Comparison of ENCODE assay signal across 8 mouse cellular contexts in the genomic region with DNA sequence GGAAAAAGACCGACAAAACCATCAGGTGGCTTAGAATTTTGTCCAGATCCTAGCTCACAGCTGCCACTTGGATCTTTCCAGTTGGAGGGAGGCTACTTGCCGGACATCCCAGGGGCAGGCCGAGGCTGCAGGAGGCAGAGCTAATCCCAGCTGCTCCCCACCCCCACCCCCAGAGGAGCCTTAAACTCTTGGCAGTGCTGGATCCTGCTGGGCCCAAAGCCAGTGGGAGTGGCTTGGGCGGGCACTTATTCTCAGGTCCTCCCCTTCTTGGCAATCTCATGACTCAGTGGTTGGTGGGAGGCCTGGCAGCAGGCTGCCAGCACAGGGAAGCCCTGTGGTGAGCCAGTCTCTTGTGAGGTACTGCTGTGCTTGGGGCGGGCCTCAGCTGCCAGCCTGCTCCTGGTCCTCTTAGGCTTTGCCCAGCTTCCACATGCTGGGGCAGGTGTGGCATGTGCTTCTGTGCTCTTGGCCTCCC. TPM values are rescaled to one million over a fixed set of nuclear protein-coding genes. Genes with fewer than 3 reads are reported as not detected.
DNase-seq lines count a peak whose midpoint lies in the region; ATAC-seq and TF ChIP-seq lines count a peak whose summit lies in the region.

No protein-coding gene starts in this region.

- no peaks in the 10 kb centered on the region for H3K9me3 ChIP-seq in forebrain, embryonic 13.5 days (replicated peaks)
- no peaks in the 10 kb centered on the region for H3K9me3 ChIP-seq in heart, postnatal 0 days (replicated peaks; ENCODE audit: control insufficient read depth, low read length)
- no peaks in the 10 kb centered on the region for H3K9me3 ChIP-seq in liver, embryonic 15.5 days (replicated peaks)
- H3K9me3 ChIP-seq in neural tube, embryonic 14.5 days (ENCODE audit: control insufficient read depth, low read length), result no peaks in the 10 kb centered on the region

- no peak; the same call in 1 of the 2 replicates for TF ChIP-seq EP300 in heart, postnatal 0 days (IDR thresholded peaks at IDR 0.05; ENCODE audit: low read depth)

- no peaks in the 10 kb centered on the region for H3K36me3 ChIP-seq in forebrain, embryonic 13.5 days (ENCODE audit: poor library complexity, severe bottlenecking)
- H3K36me3 ChIP-seq in heart, postnatal 0 days (replicated peaks; ENCODE audit: control insufficient read depth, insufficient read depth, low read length), result no peaks in the 10 kb centered on the region
- H3K36me3 ChIP-seq in liver, embryonic 15.5 days (replicated peaks), result no peaks in the 10 kb centered on the region
- no peaks in the 10 kb centered on the region for H3K36me3 ChIP-seq in neural tube, embryonic 14.5 days (ENCODE audit: control insufficient read depth, insufficient read depth, low read length)

- peaks cover 82% of the 10 kb centered on the region for H3K4me1 ChIP-seq in forebrain, embryonic 13.5 days
- H3K4me1 ChIP-seq in heart, postnatal 0 days (ENCODE audit: control insufficient read depth, insufficient read depth), result peaks cover 13% of the 10 kb centered on the region
- H3K4me1 ChIP-seq in liver, embryonic 15.5 days (replicated peaks), result peaks cover 22% of the 10 kb centered on the region
- peaks cover 36% of the 10 kb centered on the region for H3K4me1 ChIP-seq in neural tube, embryonic 14.5 days (ENCODE audit: control insufficient read depth, insufficient read depth, low read length)

- H3K9ac ChIP-seq in forebrain, embryonic 13.5 days, result no peak overlapping the region
- no peak overlapping the region for H3K9ac ChIP-seq in heart, postnatal 0 days (replicated peaks; ENCODE audit: low read depth, low read length)
- H3K9ac ChIP-seq in liver, embryonic 15.5 days, result no peak overlapping the region
- no peak overlapping the region for H3K9ac ChIP-seq in neural tube, embryonic 14.5 days (replicated peaks; ENCODE audit: low read depth, low read length)

- H3K4me2 ChIP-seq in forebrain, embryonic 13.5 days, result peak overlapping the region; percentile 2; the same call in 1 of the 2 replicates
- no peak overlapping the region for H3K4me2 ChIP-seq in heart, postnatal 0 days (ENCODE audit: low read depth, low read length)
- H3K4me2 ChIP-seq in liver, embryonic 15.5 days, result no peak overlapping the region
- no peak overlapping the region for H3K4me2 ChIP-seq in neural tube, embryonic 14.5 days (ENCODE audit: low read depth, low read length)

- no peak for TF ChIP-seq CTCF in heart, postnatal 0 days (IDR thresholded peaks at IDR 0.05; ENCODE audit: low read depth)

- ATAC-seq in forebrain, embryonic 13.5 days, result peak; percentile 94
- peak; percentile 89 for ATAC-seq in heart, postnatal 0 days (ENCODE audit: insufficient read depth, low read depth)
- ATAC-seq in liver, embryonic 15.5 days (ENCODE audit: insufficient read depth), result peak; percentile 17; the same call in 1 of the 2 replicates
- peak; percentile 84 for ATAC-seq in neural tube, embryonic 14.5 days (ENCODE audit: low read depth)

- 6% methylated on average over 5 of the region's 5 CpGs for WGBS in forebrain, embryonic 13.5 days
- WGBS in heart, postnatal 0 days, result 5% methylated on average over 5 of the region's 5 CpGs
- WGBS in liver, embryonic 15.5 days (ENCODE audit: insufficient replicate concordance), result 50% methylated on average over 5 of the region's 5 CpGs
- WGBS in neural tube, embryonic 14.5 days, result 9% methylated on average over 5 of the region's 5 CpGs

- no peaks in the 10 kb centered on the region for H3K27me3 ChIP-seq in forebrain, embryonic 13.5 days
- no peaks in the 10 kb centered on the region for H3K27me3 ChIP-seq in heart, postnatal 0 days (ENCODE audit: control insufficient read depth, insufficient read depth, low read length)
- H3K27me3 ChIP-seq in liver, embryonic 15.5 days, result no peaks in the 10 kb centered on the region
- no peaks in the 10 kb centered on the region for H3K27me3 ChIP-seq in neural tube, embryonic 14.5 days (ENCODE audit: control insufficient read depth, insufficient read depth, low read length)

- H3K4me3 ChIP-seq in forebrain, embryonic 13.5 days, result no peak overlapping the region
- no peak overlapping the region for H3K4me3 ChIP-seq in heart, postnatal 0 days (ENCODE audit: low read depth, low read length)
- H3K4me3 ChIP-seq in liver, embryonic 15.5 days (replicated peaks), result no peak overlapping the region
- H3K4me3 ChIP-seq in neural tube, embryonic 14.5 days (ENCODE audit: low read depth, low read length), result no peak overlapping the region

- DNase-seq in 416B (ENCODE audit: low read depth), result peak; percentile 95
- DNase-seq in brain, adult 2 months (ENCODE audit: low read depth, low spot score), result peak; percentile 97
- DNase-seq in heart, postnatal 0 days (ENCODE audit: low spot score), result peak; percentile 92
- peak; percentile 93 to 95 for DNase-seq in kidney, postnatal 25 days
- peak; percentile 81 to 85 for DNase-seq in urinary bladder, postnatal 4 days (ENCODE audit: low spot score in 2 of 2)

- H3K27ac ChIP-seq in forebrain, embryonic 13.5 days, result peak overlapping the region; percentile 83
- peak overlapping the region; percentile 54 for H3K27ac ChIP-seq in heart, postnatal 0 days (ENCODE audit: low read depth)
- no peak overlapping the region for H3K27ac ChIP-seq in liver, embryonic 15.5 days (replicated peaks)
- H3K27ac ChIP-seq in neural tube, embryonic 14.5 days (ENCODE audit: low read depth, low read length), result 0 out of 2 replicates have a peak overlapping the region, but pooled peaks have one; percentile 1

RNA-seq across cellular contexts. Expression of a gene that starts 10.8 kb away (rescaled TPM):
- polyA plus RNA-seq in forebrain, embryonic 13.5 days (2015; fragmentation: Nextera tagmentation; extraction: Ambion mirVana), result 50.9 and 53.6 TPM in 2 replicates
- 34.9 and 35.7 TPM in 2 replicates for total RNA-seq in heart, postnatal 0 days (2014; rRNA removed; ENCODE audit: low replicate concordance)
- 12.2 and 13.1 TPM in 2 replicates for polyA plus RNA-seq in heart, postnatal 0 days (2015; fragmentation: Nextera tagmentation; extraction: Ambion mirVana)
- polyA plus RNA-seq in liver, embryonic 15.5 days (2015; fragmentation: Nextera tagmentation; extraction: Ambion mirVana), result 1.8 and 2.2 TPM in 2 replicates
- 76.5 and 88.2 TPM in 2 replicates for polyA plus RNA-seq in neural tube, embryonic 14.5 days (2014; fragmentation: Nextera tagmentation; extraction: Ambion mirVana)

RNA-seq across cellular contexts. Expression of a gene that starts 17.8 kb away (rescaled TPM):
- polyA plus RNA-seq in forebrain, embryonic 13.5 days (2015; fragmentation: Nextera tagmentation; extraction: Ambion mirVana), result 0.53 and 0.76 TPM in 2 replicates
- total RNA-seq in heart, postnatal 0 days (2014; rRNA removed; ENCODE audit: low replicate concordance), result not detected in 2 replicates
- 0.49 TPM in 1 of 2 replicates, not detected in the other for polyA plus RNA-seq in heart, postnatal 0 days (2015; fragmentation: Nextera tagmentation; extraction: Ambion mirVana)
- 0.37 and 0.82 TPM in 2 replicates for polyA plus RNA-seq in liver, embryonic 15.5 days (2015; fragmentation: Nextera tagmentation; extraction: Ambion mirVana)
- polyA plus RNA-seq in neural tube, embryonic 14.5 days (2014; fragmentation: Nextera tagmentation; extraction: Ambion mirVana), result 3.5 TPM in 1 of 2 replicates, not detected in the other

RNA-seq across cellular contexts. Expression of a gene that starts 27.0 kb away (rescaled TPM):
- 0.43 TPM in 1 of 2 replicates, not detected in the other for polyA plus RNA-seq in forebrain, embryonic 13.5 days (2015; fragmentation: Nextera tagmentation; extraction: Ambion mirVana)
- total RNA-seq in heart, postnatal 0 days (2014; rRNA removed; ENCODE audit: low replicate concordance), result 0.15 and 0.42 TPM in 2 replicates
- polyA plus RNA-seq in heart, postnatal 0 days (2015; fragmentation: Nextera tagmentation; extraction: Ambion mirVana), result 0.11 TPM in 1 of 2 replicates, not detected in the other
- 0.50 and 0.60 TPM in 2 replicates for polyA plus RNA-seq in liver, embryonic 15.5 days (2015; fragmentation: Nextera tagmentation; extraction: Ambion mirVana)
- polyA plus RNA-seq in neural tube, embryonic 14.5 days (2014; fragmentation: Nextera tagmentation; extraction: Ambion mirVana), result 0.23 and 1.6 TPM in 2 replicates

RNA-seq across cellular contexts. Expression of a gene that starts 39.5 kb away (rescaled TPM):
- 0.14 TPM in 1 of 2 replicates, not detected in the other for polyA plus RNA-seq in forebrain, embryonic 13.5 days (2015; fragmentation: Nextera tagmentation; extraction: Ambion mirVana)
- not detected in 2 replicates for total RNA-seq in heart, postnatal 0 days (2014; rRNA removed; ENCODE audit: low replicate concordance)
- polyA plus RNA-seq in heart, postnatal 0 days (2015; fragmentation: Nextera tagmentation; extraction: Ambion mirVana), result not detected in 2 replicates
- polyA plus RNA-seq in liver, embryonic 15.5 days (2015; fragmentation: Nextera tagmentation; extraction: Ambion mirVana), result 0.45 and 5.1 TPM in 2 replicates
- not detected in 2 replicates for polyA plus RNA-seq in neural tube, embryonic 14.5 days (2014; fragmentation: Nextera tagmentation; extraction: Ambion mirVana)

RNA-seq across cellular contexts. Expression of a gene that starts 55.8 kb away (rescaled TPM):
- 52.5 and 54.3 TPM in 2 replicates for polyA plus RNA-seq in forebrain, embryonic 13.5 days (2015; fragmentation: Nextera tagmentation; extraction: Ambion mirVana)
- total RNA-seq in heart, postnatal 0 days (2014; rRNA removed; ENCODE audit: low replicate concordance), result 29.8 and 37.1 TPM in 2 replicates
- polyA plus RNA-seq in heart, postnatal 0 days (2015; fragmentation: Nextera tagmentation; extraction: Ambion mirVana), result 40.9 and 45.0 TPM in 2 replicates
- 23.5 and 23.7 TPM in 2 replicates for polyA plus RNA-seq in liver, embryonic 15.5 days (2015; fragmentation: Nextera tagmentation; extraction: Ambion mirVana)
- polyA plus RNA-seq in neural tube, embryonic 14.5 days (2014; fragmentation: Nextera tagmentation; extraction: Ambion mirVana), result 57.2 and 57.7 TPM in 2 replicates

Comparison
In these comparisons a context has a peak if more than half of its experiments do, and no peak if none do; other contexts are left out.
1. ATAC-seq: peak in every context shown above with its lines; median percentile 94 in forebrain, embryonic 13.5 days; 89 in heart, postnatal 0 days; 84 in neural tube, embryonic 14.5 days; 17 in liver, embryonic 15.5 days.